Mouse (Mus musculus) embryonic facial prominence, embryonic 14.5 days (tissue): ENCODE data around the gene Amotl1. TPM values are rescaled to one million over a fixed set of nuclear protein-coding genes. Genes with fewer than 3 reads are reported as not detected.
A peak's percentile ranks its signal among the peaks of the same experiment; 100 is the strongest.
"Not testable (repeated sequence)": the region's sequence is repeated elsewhere in the genome, so short reads cannot be mapped to it uniquely, and the experiment has no call there.

Experiments used
- ATAC-seq: fragments of 200-750 bp; cut with Nextera tagmentation; 2 replicates; pipeline ENCODE4 v1.8.0; 2017; ENCODE audit warnings: low read depth, moderate number of reproducible peaks, moderate TSS enrichment
- DNase-seq: peaks from one replicate; pipeline ENCODE4 v3.0.0-alpha.2; 2015; ENCODE audit warnings: low spot score
- H3K27ac ChIP-seq: fragments of 300-500 bp; sonication (generic); replicated peaks from 2 replicates; pipeline ENCODE4 v1.5.1; 2014; ENCODE audit warnings: low read depth, mild to moderate bottlenecking, low read length, moderate library complexity
- H3K27me3 ChIP-seq: fragments of 300-500 bp; sonication (generic); replicated peaks from 2 replicates; pipeline ENCODE4 v1.6.1; 2014; ENCODE audit warnings: low read length; ENCODE audit not compliant: control insufficient read depth, insufficient read depth
- H3K36me3 ChIP-seq: fragments of 300-500 bp; sonication (generic); 2 replicates; pipeline ENCODE4 v1.6.1; 2014; ENCODE audit warnings: low read length, mixed read lengths; ENCODE audit not compliant: control insufficient read depth, insufficient read depth
- H3K4me1 ChIP-seq: fragments of 300-500 bp; sonication (generic); 2 replicates; pipeline ENCODE4 v1.6.1; 2014; ENCODE audit warnings: antibody characterized with exemption, low read length; ENCODE audit not compliant: control insufficient read depth, insufficient read depth
- H3K4me2 ChIP-seq: fragments of 300-500 bp; sonication (generic); 2 replicates; pipeline ENCODE4 v1.6.1; 2014; ENCODE audit warnings: low read depth, mild to moderate bottlenecking, low read length, moderate library complexity, mixed read lengths
- H3K4me3 ChIP-seq: fragments of 300-500 bp; sonication (generic); 2 replicates; pipeline ENCODE4 v1.5.1; 2014; ENCODE audit warnings: low read depth, mild to moderate bottlenecking, low read length
- H3K9ac ChIP-seq: fragments of 300-500 bp; sonication (generic); 2 replicates; pipeline ENCODE4 v1.6.1; 2014; ENCODE audit warnings: low read depth, mild to moderate bottlenecking, low read length, moderate library complexity, mixed read lengths
- H3K9me3 ChIP-seq: fragments of 300-500 bp; sonication (generic); 2 replicates; pipeline ENCODE4 v1.6.1; 2016; ENCODE audit warnings: low read length; ENCODE audit not compliant: control insufficient read depth
- WGBS: fragments of 180-500 bp; shearing (Covaris S2); extraction: QIAGEN DNeasy Blood & Tissue Kit; methylation state at CpG from one replicate; pipeline ENCODE4 v1.1.7; 2014; 5-methylcytosine and 5-hydroxymethylcytosine counted together
- polyA plus RNA-seq: library from polyadenylated mRNA; unstranded; fragments of >200 nt; fragmentation: Nextera tagmentation; extraction: Ambion mirVana; gene quantifications from 2 replicates; pipeline ENCODE4 v1.2.1, GENCODE M21; 2014

Gene Amotl1
- polyA plus RNA-seq, 1 experiment from 2014 or later: 49.1 TPM

GRCm38 (mm10) chr9:14671965-14672364 lies 27.1 kb upstream of the Amotl1 start:
- H3K9ac ChIP-seq, H3K4me3 ChIP-seq, H3K27ac ChIP-seq, H3K9me3 ChIP-seq, H3K27me3 ChIP-seq, H3K36me3 ChIP-seq, H3K4me2 ChIP-seq, ATAC-seq, DNase-seq: not testable (repeated sequence)
- peaks cover 11% of the 10 kb centered on the region; the same call in 1 of the 2 replicates for H3K4me1 ChIP-seq
- WGBS: 48% methylated on average over 5 of the region's 5 CpGs

GRCm38 (mm10) chr9:14668382-14668781 lies 23.5 kb upstream of the Amotl1 start:
- Histone ChIP-seq H3K27me3 (no peaks in the 10 kb centered on the region), H3K4me3 (no peak overlapping the region), H3K27ac (no peak overlapping the region), H3K4me1 (peaks cover 12% of the 10 kb centered on the region; the same call in 1 of the 2 replicates), H3K36me3 (no peaks in the 10 kb centered on the region), H3K9ac (no peak overlapping the region), H3K4me2 (no peak overlapping the region), H3K9me3 (no peaks in the 10 kb centered on the region)
- ATAC-seq (no peak), DNase-seq (no peak)
- 79% methylated on average over 3 of the region's 3 CpGs for WGBS

- Histone ChIP-seq H3K9me3 (no peaks in the 10 kb centered on the region), H3K9ac (no peak overlapping the region), H3K27ac (no peak overlapping the region), H3K4me3 (no peak overlapping the region), H3K4me2 (no peak overlapping the region), H3K27me3 (no peaks in the 10 kb centered on the region), H3K36me3 (no peaks in the 10 kb centered on the region), H3K4me1 (peaks cover 6% of the 10 kb centered on the region; the same call in 1 of the 2 replicates)
- DNase-seq (no peak), ATAC-seq (no peak)
- WGBS: 81% methylated on average over 3 of the region's 3 CpGs
These were observed 21.2 kb upstream of the Amotl1 start for GRCm38 (mm10) chr9:14666071-14666470.

- ATAC-seq: no peak
- WGBS: 84% methylated on average over 2 of the region's 2 CpGs
- no peak overlapping the region for H3K4me2 ChIP-seq
These were observed 18.7 kb upstream of the Amotl1 start for GRCm38 (mm10) chr9:14663591-14663990.

GRCm38 (mm10) chr9:14662876-14663275 lies 18.0 kb upstream of the Amotl1 start:
- Histone ChIP-seq H3K4me1 (peaks cover 6% of the 10 kb centered on the region; the same call in 1 of the 2 replicates), H3K27ac (peak overlapping the region; percentile 50), H3K36me3 (no peaks in the 10 kb centered on the region), H3K27me3 (no peaks in the 10 kb centered on the region), H3K9me3 (no peaks in the 10 kb centered on the region), H3K4me2 (peak overlapping the region; percentile 15), H3K9ac (no peak overlapping the region), H3K4me3 (peak overlapping the region; percentile 9; the same call in 1 of the 2 replicates)
- ATAC-seq (peak; percentile 81), DNase-seq (peak; percentile 83)
- 64% methylated on average over 7 of the region's 7 CpGs for WGBS

More at GRCm38 (mm10) chr9:14663591-14663990, 18.7 kb upstream of the Amotl1 start:
- no peak overlapping the region for H3K9ac ChIP-seq
- H3K27me3 ChIP-seq: no peaks in the 10 kb centered on the region
- no peak overlapping the region for H3K4me3 ChIP-seq
- no peak for DNase-seq
- H3K36me3 ChIP-seq: no peaks in the 10 kb centered on the region
- H3K27ac ChIP-seq: peak overlapping the region; percentile 50; the same call in 1 of the 2 replicates
- H3K9me3 ChIP-seq: no peaks in the 10 kb centered on the region
- peaks cover 6% of the 10 kb centered on the region; the same call in 1 of the 2 replicates for H3K4me1 ChIP-seq

GRCm38 (mm10) chr9:14662138-14662537 lies 17.3 kb upstream of the Amotl1 start:
- peak overlapping the region; percentile 15; the same call in 1 of the 2 replicates for H3K4me2 ChIP-seq
- H3K4me3 ChIP-seq: peak overlapping the region; percentile 9; the same call in 1 of the 2 replicates
- peaks cover 6% of the 10 kb centered on the region; the same call in 1 of the 2 replicates for H3K4me1 ChIP-seq
- no peaks in the 10 kb centered on the region for H3K27me3 ChIP-seq
- DNase-seq (peak; percentile 85), ATAC-seq (peak; percentile 75)
- WGBS: 73% methylated on average over 9 of the region's 9 CpGs
- no peak overlapping the region for H3K9ac ChIP-seq
- H3K27ac ChIP-seq: peak overlapping the region; percentile 50
- H3K9me3 ChIP-seq: no peaks in the 10 kb centered on the region
- H3K36me3 ChIP-seq: no peaks in the 10 kb centered on the region

- Histone ChIP-seq H3K4me1 (no peaks in the 10 kb centered on the region), H3K36me3 (no peaks in the 10 kb centered on the region), H3K9ac (no peak overlapping the region), H3K4me2 (no peak overlapping the region), H3K27me3 (no peaks in the 10 kb centered on the region), H3K9me3 (no peaks in the 10 kb centered on the region), H3K4me3 (no peak overlapping the region), H3K27ac (no peak overlapping the region)
- ATAC-seq (no peak), DNase-seq (no peak)
- 45% methylated on average over 2 of the region's 2 CpGs for WGBS
These were observed 13.1 kb upstream of the Amotl1 start for GRCm38 (mm10) chr9:14657926-14658325.

- Histone ChIP-seq H3K4me2 (no peak overlapping the region), H3K9me3 (no peaks in the 10 kb centered on the region), H3K36me3 (no peaks in the 10 kb centered on the region), H3K27me3 (no peaks in the 10 kb centered on the region), H3K4me3 (no peak overlapping the region), H3K9ac (no peak overlapping the region), H3K27ac (no peak overlapping the region), H3K4me1 (no peaks in the 10 kb centered on the region)
- ATAC-seq (no peak), DNase-seq (no peak)
- 84% methylated on average over 2 of the region's 2 CpGs for WGBS
These were observed 9.2 kb upstream of the Amotl1 start for GRCm38 (mm10) chr9:14654010-14654409.

GRCm38 (mm10) chr9:14652761-14653160 lies 7.9 kb upstream of the Amotl1 start:
- H3K27ac ChIP-seq: no peak overlapping the region
- H3K4me3 ChIP-seq: no peak overlapping the region
- no peak overlapping the region for H3K9ac ChIP-seq
- H3K4me2 ChIP-seq: no peak overlapping the region
- H3K36me3 ChIP-seq: no peaks in the 10 kb centered on the region
- ATAC-seq (no peak), DNase-seq (no peak)
- H3K9me3 ChIP-seq: no peaks in the 10 kb centered on the region
- H3K4me1 ChIP-seq: no peaks in the 10 kb centered on the region
- 61% methylated on average over 1 of the region's 1 CpGs for WGBS
- no peaks in the 10 kb centered on the region for H3K27me3 ChIP-seq
